In the genomic region with DNA sequence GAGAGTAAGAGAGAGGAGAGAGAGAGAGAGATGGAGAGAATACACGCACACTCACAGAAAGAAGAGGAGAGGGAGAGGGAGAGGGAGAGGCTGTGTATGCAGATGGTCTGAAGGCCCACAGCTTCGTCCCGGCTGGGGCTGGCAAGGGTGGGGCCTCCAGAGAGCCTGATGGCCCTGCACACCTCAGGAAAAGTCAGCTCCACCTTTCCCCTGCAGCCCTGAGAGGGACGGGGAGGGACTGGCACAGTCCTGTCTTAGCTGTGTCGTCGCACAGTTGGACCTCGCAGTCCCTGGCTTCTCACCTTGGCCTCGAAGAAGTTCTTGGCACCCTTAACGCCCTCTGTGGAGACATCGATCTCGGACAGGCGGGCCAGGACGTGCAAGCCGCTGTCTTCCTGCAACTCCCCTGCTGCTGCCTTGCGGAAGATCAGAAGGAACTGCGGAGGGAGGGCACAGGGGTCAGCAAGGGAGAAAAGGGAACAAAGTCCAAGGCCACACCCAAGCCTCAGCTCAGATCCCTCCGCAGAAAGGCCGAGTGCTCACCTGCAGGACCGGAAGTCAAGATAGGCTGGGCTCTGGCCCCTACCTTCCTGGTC, we compare ENCODE assay signal across 26 mouse cellular contexts. TPM values are rescaled to one million over a fixed set of nuclear protein-coding genes. Genes with fewer than 3 reads are reported as not detected.
A peak's percentile ranks its signal among the peaks of the same experiment; 100 is the strongest.
DNase-seq lines count a peak whose midpoint lies in the region; ATAC-seq and TF ChIP-seq lines count a peak whose summit lies in the region.
"Had no signal": no experiment of that assay in that cellular context is flagged by ENCODE, and none has a peak within 500 bp of the region (broad histone marks: within the 10 kb centered on the region; RNA-seq: fewer than 3 reads in every experiment).

No protein-coding gene starts in this region.

- H3K36me3 ChIP-seq in liver, postnatal 0 days (replicated peaks; ENCODE audit: insufficient read depth, low read length) = peaks cover 23% of the 10 kb centered on the region
- H3K36me3 ChIP-seq in liver, embryonic 12.5 days = peaks cover 74% of the 10 kb centered on the region
- H3K36me3 ChIP-seq in intestine, postnatal 0 days (ENCODE audit: control insufficient read depth, insufficient read depth) = peaks cover 28% of the 10 kb centered on the region
- H3K36me3 ChIP-seq in stomach, postnatal 0 days (ENCODE audit: control insufficient read depth, insufficient read depth, low read length) = peaks cover 7% of the 10 kb centered on the region

- peak; percentile 43 for DNase-seq in gastrocnemius, adult 2 months
- DNase-seq in gastrocnemius, postnatal 25 days = no peak
- no peak for DNase-seq in liver, postnatal 0 days
- DNase-seq in stomach, postnatal 0 days (ENCODE audit: low spot score) = peak; percentile 81
- DNase-seq in right cerebral cortex, postnatal 36 days (ENCODE audit: low spot score in 2 of 2) = no peak
- no peak for DNase-seq in thymus, postnatal 10 days (ENCODE audit: low spot score in 2 of 2)
- DNase-seq: adrenal gland, postnatal 25 days; forebrain, postnatal 0 days; heart, postnatal 4 days; lung, postnatal 10 days; thymus, postnatal 14 days had no signal

- no peak overlapping the region for H3K9ac ChIP-seq in liver, postnatal 0 days (replicated peaks)
- H3K9ac ChIP-seq in liver, embryonic 12.5 days = no peak overlapping the region
- H3K9ac ChIP-seq in intestine, postnatal 0 days (ENCODE audit: low read depth, low read length) = no peak overlapping the region
- H3K9ac ChIP-seq in stomach, postnatal 0 days (ENCODE audit: low read length) = no peak overlapping the region
- H3K9ac ChIP-seq: forebrain, postnatal 0 days; limb, embryonic 13.5 days; liver, embryonic 15.5 days; neural tube, embryonic 12.5 days had no signal

- 74% methylated on average over 19 of the region's 19 CpGs for WGBS in liver, postnatal 0 days (ENCODE audit: insufficient replicate concordance)
- 72% methylated on average over 19 of the region's 19 CpGs for WGBS in liver, embryonic 12.5 days (ENCODE audit: insufficient replicate concordance)
- 44% methylated on average over 19 of the region's 19 CpGs for WGBS in intestine, postnatal 0 days
- 55% methylated on average over 19 of the region's 19 CpGs for WGBS in stomach, postnatal 0 days

- no peaks in the 10 kb centered on the region for H3K9me3 ChIP-seq in liver, postnatal 0 days (ENCODE audit: low read length)
- H3K9me3 ChIP-seq in liver, embryonic 12.5 days (replicated peaks) = no peaks in the 10 kb centered on the region
- H3K9me3 ChIP-seq in intestine, postnatal 0 days (ENCODE audit: control insufficient read depth) = no peaks in the 10 kb centered on the region
- H3K9me3 ChIP-seq in stomach, postnatal 0 days (ENCODE audit: control insufficient read depth, low read length) = no peaks in the 10 kb centered on the region
- H3K9me3 ChIP-seq: heart, embryonic 10.5 days; limb, embryonic 13.5 days; liver, embryonic 15.5 days; megakaryocyte, embryonic 14.5 days; neural tube, embryonic 12.5 days had no signal

- no peak overlapping the region for H3K27ac ChIP-seq in gastrocnemius, adult 2 months
- H3K27ac ChIP-seq in liver, postnatal 0 days (ENCODE audit: low read depth) = peak overlapping the region; percentile 39; the same call in 1 of the 2 replicates
- H3K27ac ChIP-seq in liver, embryonic 12.5 days = no peak overlapping the region
- H3K27ac ChIP-seq in intestine, postnatal 0 days (ENCODE audit: low read depth, low read length) = peak overlapping the region; percentile 30; the same call in 1 of the 2 replicates
- H3K27ac ChIP-seq in stomach, postnatal 0 days (replicated peaks) = no peak overlapping the region; the same call in 1 of the 2 replicates
- H3K27ac ChIP-seq: heart, embryonic 10.5 days; kidney, postnatal 0 days; limb, embryonic 13.5 days; liver, embryonic 15.5 days; neural tube, embryonic 12.5 days had no signal

- intact Hi-C loops in gastrocnemius, adult 2 months (cut with DNase I) = no loop called here

- no peak for TF ChIP-seq EP300 in liver, postnatal 0 days (IDR thresholded peaks at IDR 0.05; ENCODE audit: low read depth)
- TF ChIP-seq EP300 in stomach, postnatal 0 days (optimal IDR thresholded peaks at IDR 0.05) = no peak

- ATAC-seq in liver, postnatal 0 days = no peak
- no peak for ATAC-seq in liver, embryonic 12.5 days
- ATAC-seq in intestine, postnatal 0 days = peak; percentile 51
- ATAC-seq in stomach, postnatal 0 days (ENCODE audit: low FRiP score, low TSS enrichment) = peak; percentile 49
- ATAC-seq: activated CD4-positive, CD25-positive, alpha-beta regulatory T cell, adult 4 months; forebrain, postnatal 0 days; Patski had no signal

- no peak overlapping the region for H3K4me3 ChIP-seq in gastrocnemius, adult 2 months
- no peak overlapping the region for H3K4me3 ChIP-seq in liver, postnatal 0 days (ENCODE audit: low read depth, low read length)
- no peak overlapping the region for H3K4me3 ChIP-seq in liver, embryonic 12.5 days
- no peak overlapping the region for H3K4me3 ChIP-seq in intestine, postnatal 0 days (ENCODE audit: low read depth, low read length)
- H3K4me3 ChIP-seq in stomach, postnatal 0 days (ENCODE audit: low read depth, low read length) = no peak overlapping the region
- H3K4me3 ChIP-seq: heart, embryonic 10.5 days; limb, embryonic 13.5 days; liver, embryonic 15.5 days; megakaryocyte, embryonic 14.5 days; neural tube, embryonic 12.5 days had no signal

- no peak overlapping the region for H3K4me2 ChIP-seq in liver, postnatal 0 days (ENCODE audit: low read depth, low read length)
- H3K4me2 ChIP-seq in liver, embryonic 12.5 days = no peak overlapping the region
- peak overlapping the region; percentile 25; the same call in 1 of the 2 replicates for H3K4me2 ChIP-seq in intestine, postnatal 0 days (replicated peaks; ENCODE audit: low read depth)
- no peak overlapping the region for H3K4me2 ChIP-seq in stomach, postnatal 0 days (replicated peaks; ENCODE audit: low read depth)
- H3K4me2 ChIP-seq: limb, embryonic 13.5 days; liver, embryonic 15.5 days; neural tube, embryonic 12.5 days had no signal

- no peak for TF ChIP-seq CTCF in gastrocnemius, adult 2 months (IDR thresholded peaks at IDR 0.05)
- no peak for TF ChIP-seq CTCF in liver, postnatal 0 days (IDR thresholded peaks at IDR 0.05; ENCODE audit: low read depth)
- no peak for TF ChIP-seq CTCF in intestine, postnatal 0 days (IDR thresholded peaks at IDR 0.05; ENCODE audit: low read depth)
- no peak for TF ChIP-seq CTCF in stomach, postnatal 0 days (IDR thresholded peaks at IDR 0.05; ENCODE audit: low read depth)

- no peaks in the 10 kb centered on the region for H3K27me3 ChIP-seq in liver, postnatal 0 days (ENCODE audit: insufficient read depth, low read length)
- H3K27me3 ChIP-seq in liver, embryonic 12.5 days (replicated peaks) = no peaks in the 10 kb centered on the region
- H3K27me3 ChIP-seq in intestine, postnatal 0 days (replicated peaks; ENCODE audit: control insufficient read depth, insufficient read depth, low read length) = no peaks in the 10 kb centered on the region
- no peaks in the 10 kb centered on the region for H3K27me3 ChIP-seq in stomach, postnatal 0 days (ENCODE audit: control insufficient read depth, insufficient read depth, low read length)
- H3K27me3 ChIP-seq: limb, embryonic 13.5 days; liver, embryonic 15.5 days; megakaryocyte, embryonic 14.5 days; neural tube, embryonic 12.5 days; Patski had no signal

- peaks cover 11% of the 10 kb centered on the region for H3K4me1 ChIP-seq in liver, postnatal 0 days (ENCODE audit: insufficient read depth)
- H3K4me1 ChIP-seq in liver, embryonic 12.5 days = peaks cover 4% of the 10 kb centered on the region; the same call in 1 of the 2 replicates
- peaks cover 4% of the 10 kb centered on the region; the same call in 1 of the 2 replicates for H3K4me1 ChIP-seq in intestine, postnatal 0 days (replicated peaks; ENCODE audit: control insufficient read depth, insufficient read depth, low read length)
- H3K4me1 ChIP-seq in stomach, postnatal 0 days (replicated peaks; ENCODE audit: control insufficient read depth, insufficient read depth) = no peaks in the 10 kb centered on the region
- H3K4me1 ChIP-seq: limb, embryonic 13.5 days; neural tube, embryonic 12.5 days had no signal

RNA-seq across cellular contexts. Expression of gene Ctrc, which starts 14.2 kb away (rescaled TPM):
- not detected for total RNA-seq in gastrocnemius, adult 2 months (2021)
- total RNA-seq in gastrocnemius, postnatal 25 days (2021) = not detected
- polyA plus RNA-seq in liver, postnatal 0 days (2015; fragmentation: Nextera tagmentation; extraction: Ambion mirVana) = not detected in 2 replicates
- polyA plus RNA-seq in liver, embryonic 12.5 days (2016; fragmentation: Nextera tagmentation; extraction: Ambion mirVana) = not detected in 2 replicates
- polyA plus RNA-seq in intestine, postnatal 0 days (2015; fragmentation: Nextera tagmentation; extraction: Ambion mirVana) = not detected in 2 replicates
- polyA plus RNA-seq in stomach, postnatal 0 days (2015; fragmentation: Nextera tagmentation; extraction: Ambion mirVana) = not detected in 2 replicates
- total RNA-seq: adrenal gland, postnatal 25 days; forebrain, postnatal 0 days; gastrocnemius, adult 8-10 months; heart, postnatal 4 days; layer of hippocampus, adult 8-10 months; midbrain, postnatal 0 days had no signal
- polyA plus RNA-seq: activated CD4-positive, CD25-positive, alpha-beta regulatory T cell, adult 4 months; C2C12; embryonic facial prominence, embryonic 11.5 days; forebrain, postnatal 0 days; heart, embryonic 10.5 days; kidney, postnatal 0 days; limb, embryonic 13.5 days; liver, embryonic 15.5 days; midbrain, postnatal 0 days; neural tube, embryonic 12.5 days; Patski had no signal

RNA-seq across cellular contexts. Expression of gene Efhd2, which starts 14.4 kb away (rescaled TPM):
- total RNA-seq in gastrocnemius, adult 2 months (2021) = 1 to 10 TPM; 5.2 to 6.1 TPM
- 1 to 10 TPM; 5.6 to 8.7 TPM for total RNA-seq in gastrocnemius, postnatal 25 days (2021)
- polyA plus RNA-seq in liver, postnatal 0 days (2015; fragmentation: Nextera tagmentation; extraction: Ambion mirVana) = 37.1 and 39.9 TPM in 2 replicates
- polyA plus RNA-seq in liver, embryonic 12.5 days (2016; fragmentation: Nextera tagmentation; extraction: Ambion mirVana) = 75.0 and 75.6 TPM in 2 replicates
- polyA plus RNA-seq in intestine, postnatal 0 days (2015; fragmentation: Nextera tagmentation; extraction: Ambion mirVana) = 173 and 181 TPM in 2 replicates
- 111 and 121 TPM in 2 replicates for polyA plus RNA-seq in stomach, postnatal 0 days (2015; fragmentation: Nextera tagmentation; extraction: Ambion mirVana)

RNA-seq across cellular contexts. Expression of gene Cela2a, which starts 34.4 kb away (rescaled TPM):
- total RNA-seq in gastrocnemius, adult 2 months (2021) = not detected
- not detected for total RNA-seq in gastrocnemius, postnatal 25 days (2021)
- polyA plus RNA-seq in liver, postnatal 0 days (2015; fragmentation: Nextera tagmentation; extraction: Ambion mirVana) = 0.61 and 28.3 TPM in 2 replicates
- not detected in 2 replicates for polyA plus RNA-seq in liver, embryonic 12.5 days (2016; fragmentation: Nextera tagmentation; extraction: Ambion mirVana)
- polyA plus RNA-seq in intestine, postnatal 0 days (2015; fragmentation: Nextera tagmentation; extraction: Ambion mirVana) = 35.6 and 65.3 TPM in 2 replicates
- polyA plus RNA-seq in stomach, postnatal 0 days (2015; fragmentation: Nextera tagmentation; extraction: Ambion mirVana) = 18.1 and 22.4 TPM in 2 replicates
- total RNA-seq: forebrain, postnatal 0 days; gastrocnemius, adult 8-10 months; heart, postnatal 4 days; layer of hippocampus, adult 8-10 months; midbrain, postnatal 0 days had no signal
- polyA plus RNA-seq: C2C12; embryonic facial prominence, embryonic 11.5 days; heart, embryonic 10.5 days; limb, embryonic 13.5 days; midbrain, postnatal 0 days; neural tube, embryonic 12.5 days; Patski had no signal

Comparison
In these comparisons a context has a peak if more than half of its experiments do, and no peak if none do; other contexts are left out.
1. DNase-seq: peak in gastrocnemius, adult 2 months (single experiment) and stomach, postnatal 0 days (single experiment); none in gastrocnemius, postnatal 25 days (single experiment), liver, postnatal 0 days (single experiment), right cerebral cortex, postnatal 36 days (0 of 2) and thymus, postnatal 10 days (0 of 2).
2. H3K27ac ChIP-seq: peak in liver, postnatal 0 days (single experiment) and intestine, postnatal 0 days (single experiment); none in gastrocnemius, adult 2 months (single experiment), liver, embryonic 12.5 days (single experiment) and stomach, postnatal 0 days (single experiment).
3. ATAC-seq: peak in intestine, postnatal 0 days (single experiment) and stomach, postnatal 0 days (single experiment); none in liver, postnatal 0 days (single experiment) and liver, embryonic 12.5 days (single experiment).